Mouse (Mus musculus): ENCODE measurements around the gene Coa7.

DNA sequence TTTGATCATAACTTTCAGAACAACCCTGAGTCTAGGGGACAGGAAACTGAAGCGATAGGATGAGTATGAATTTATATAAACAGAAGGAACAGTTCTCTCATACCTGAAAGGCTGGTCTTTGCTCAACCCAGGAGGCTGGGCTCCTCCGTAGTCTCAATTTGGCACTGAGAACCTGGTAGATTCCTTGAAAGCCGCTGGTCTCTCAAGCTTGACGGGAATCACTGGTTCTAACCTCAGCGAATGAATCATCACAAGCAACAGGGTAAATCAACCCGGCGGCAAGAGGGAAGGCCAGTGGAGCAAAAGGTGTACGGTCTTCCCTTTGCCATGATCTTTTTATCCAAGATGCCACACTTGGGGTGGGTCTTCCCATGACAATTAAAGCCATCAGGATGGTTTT lies 29.5 kb downstream of the Coa7 start:
- no peak for TF ChIP-seq CTCF (IDR thresholded peaks at IDR 0.05; ENCODE audit: borderline replicate concordance, extremely low read depth, insufficient read depth, insufficient read length)
- TF ChIP-seq POLR2A (IDR thresholded peaks at IDR 0.05; ENCODE audit: borderline replicate concordance, extremely low read depth, insufficient read depth, insufficient read length, poor library complexity, severe bottlenecking): no peak

Data from brain, embryonic 14.5 days (tissue).